Mouse (Mus musculus): Measurements from ENCODE around the gene Cd247.

The Cd247 gene

GRCm38 (mm10) chr1:165818145-165818860 is 29.8 kb downstream of the Cd247 start:
- DNase-seq (ENCODE audit: low read depth, low spot score), result no peak

- DNase-seq (ENCODE audit: low read depth, low spot score), result no peak
Observed at GRCm38 (mm10) chr1:165819147-165819546, 30.7 kb downstream of the Cd247 start.

- no peak for DNase-seq (ENCODE audit: low read depth, low spot score)
Observed at GRCm38 (mm10) chr1:165822031-165822430, 33.5 kb downstream of the Cd247 start.

GRCm38 (mm10) chr1:165828173-165828572 is 39.7 kb downstream of the Cd247 start:
- no peak for DNase-seq (ENCODE audit: low read depth, low spot score)

- no peak for DNase-seq (ENCODE audit: low read depth, low spot score)
Observed at GRCm38 (mm10) chr1:165828615-165829014, 40.1 kb downstream of the Cd247 start.

GRCm38 (mm10) chr1:165829890-165830289 is 41.4 kb downstream of the Cd247 start:
- no peak for DNase-seq (ENCODE audit: low read depth, low spot score)

GRCm38 (mm10) chr1:165833244-165833643 is 44.8 kb downstream of the Cd247 start:
- no peak for DNase-seq (ENCODE audit: low read depth, low spot score)

GRCm38 (mm10) chr1:165833910-165834632 is 45.6 kb downstream of the Cd247 start:
- DNase-seq (ENCODE audit: low read depth, low spot score), result no peak

GRCm38 (mm10) chr1:165834633-165834975 is 46.1 kb downstream of the Cd247 start:
- DNase-seq (ENCODE audit: low read depth, low spot score), result no peak

- no peak for DNase-seq (ENCODE audit: low read depth, low spot score)
Observed at GRCm38 (mm10) chr1:165836461-165836860, 48.0 kb downstream of the Cd247 start.

GRCm38 (mm10) chr1:165837546-165837945 is 49.1 kb downstream of the Cd247 start:
- DNase-seq (ENCODE audit: low read depth, low spot score), result no peak

- no peak for DNase-seq (ENCODE audit: low read depth, low spot score)
Observed at GRCm38 (mm10) chr1:165839201-165839600, 50.7 kb downstream of the Cd247 start.

GRCm38 (mm10) chr1:165840548-165841230 is 52.2 kb downstream of the Cd247 start:
- DNase-seq (ENCODE audit: low read depth, low spot score), result no peak

GRCm38 (mm10) chr1:165842170-165842569 is 53.7 kb downstream of the Cd247 start:
- DNase-seq (ENCODE audit: low read depth, low spot score), result no peak

GRCm38 (mm10) chr1:165843586-165843985 is 55.1 kb downstream of the Cd247 start:
- DNase-seq (ENCODE audit: low read depth, low spot score), result no peak

- no peak for DNase-seq (ENCODE audit: low read depth, low spot score)
Observed at GRCm38 (mm10) chr1:165844466-165844951, 56.0 kb downstream of the Cd247 start.

- DNase-seq (ENCODE audit: low read depth, low spot score), result no peak
Observed at GRCm38 (mm10) chr1:165844956-165845355, 56.5 kb downstream of the Cd247 start.

- DNase-seq (ENCODE audit: low read depth, low spot score), result no peak
Observed at GRCm38 (mm10) chr1:165845366-165845765, 56.9 kb downstream of the Cd247 start.

- no peak for DNase-seq (ENCODE audit: low read depth, low spot score)
Observed at GRCm38 (mm10) chr1:165848417-165848816, 59.9 kb downstream of the Cd247 start.

- DNase-seq (ENCODE audit: low read depth, low spot score), result no peak
Observed at GRCm38 (mm10) chr1:165848881-165849280, 60.4 kb downstream of the Cd247 start.

- DNase-seq (ENCODE audit: low read depth, low spot score), result no peak
Observed at GRCm38 (mm10) chr1:165849458-165850445, 61.3 kb downstream of the Cd247 start.

All from embryo, embryonic 11.5 days (tissue).